Mouse (Mus musculus) adipocyte (in vitro differentiated cells): ENCODE measurements around the gene Il11ra1.
"Not testable (repeated sequence)": the region's sequence is repeated elsewhere in the genome, so short reads cannot be mapped to it uniquely, and the experiment has no call there.

Experiments
- DNase-seq: peaks from one replicate; pipeline ENCODE4 v3.0.0-alpha.2; 2016; ENCODE audit warnings: low spot score

Gene Il11ra1

DNA sequence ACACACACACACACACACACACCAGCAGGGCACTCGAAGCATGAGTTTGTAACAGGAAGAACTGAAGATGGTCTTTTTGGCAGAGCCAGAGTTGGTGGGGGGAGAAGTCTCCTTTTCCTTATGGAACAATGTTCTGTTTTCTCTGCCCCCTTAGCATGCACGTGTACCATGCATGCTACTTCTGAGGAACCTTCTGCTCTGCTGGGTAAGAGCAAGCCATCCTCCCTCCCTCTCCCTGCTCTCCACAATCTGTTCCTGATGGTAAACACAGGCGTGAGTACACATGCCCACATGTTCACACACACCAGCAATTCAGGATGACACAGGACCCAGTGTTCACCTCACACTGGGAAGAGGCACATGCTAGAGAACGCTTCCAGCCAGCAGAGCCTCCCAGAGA, 18.6 kb upstream of the Il11ra1 start:
- no peak for DNase-seq

DNA sequence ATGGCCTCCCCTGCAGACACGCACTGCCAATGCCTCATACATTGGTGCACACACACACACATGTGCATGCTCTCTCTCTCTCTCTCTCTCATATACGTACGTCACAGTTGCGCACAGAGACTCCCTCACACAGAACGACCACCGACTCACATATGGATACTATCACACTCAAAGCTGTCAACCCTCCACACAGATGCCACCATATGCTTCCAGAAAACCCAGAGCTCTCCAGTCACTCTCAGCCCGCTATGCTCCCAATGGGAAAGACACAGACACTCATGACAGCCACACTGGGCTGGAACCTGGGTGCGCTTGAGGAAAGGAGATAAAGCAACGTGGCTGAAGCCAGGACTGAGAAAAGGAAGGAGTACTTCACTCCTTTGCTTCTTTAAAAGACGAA, 17.8 kb upstream of the Il11ra1 start:
- no peak for DNase-seq

GRCm38 (mm10) chr4:41682789-41683188, 17.0 kb upstream of the Il11ra1 start:
- no peak for DNase-seq

- not testable (repeated sequence) for DNase-seq
These were observed 16.5 kb upstream of the Il11ra1 start for GRCm38 (mm10) chr4:41683303-41683702.

DNA sequence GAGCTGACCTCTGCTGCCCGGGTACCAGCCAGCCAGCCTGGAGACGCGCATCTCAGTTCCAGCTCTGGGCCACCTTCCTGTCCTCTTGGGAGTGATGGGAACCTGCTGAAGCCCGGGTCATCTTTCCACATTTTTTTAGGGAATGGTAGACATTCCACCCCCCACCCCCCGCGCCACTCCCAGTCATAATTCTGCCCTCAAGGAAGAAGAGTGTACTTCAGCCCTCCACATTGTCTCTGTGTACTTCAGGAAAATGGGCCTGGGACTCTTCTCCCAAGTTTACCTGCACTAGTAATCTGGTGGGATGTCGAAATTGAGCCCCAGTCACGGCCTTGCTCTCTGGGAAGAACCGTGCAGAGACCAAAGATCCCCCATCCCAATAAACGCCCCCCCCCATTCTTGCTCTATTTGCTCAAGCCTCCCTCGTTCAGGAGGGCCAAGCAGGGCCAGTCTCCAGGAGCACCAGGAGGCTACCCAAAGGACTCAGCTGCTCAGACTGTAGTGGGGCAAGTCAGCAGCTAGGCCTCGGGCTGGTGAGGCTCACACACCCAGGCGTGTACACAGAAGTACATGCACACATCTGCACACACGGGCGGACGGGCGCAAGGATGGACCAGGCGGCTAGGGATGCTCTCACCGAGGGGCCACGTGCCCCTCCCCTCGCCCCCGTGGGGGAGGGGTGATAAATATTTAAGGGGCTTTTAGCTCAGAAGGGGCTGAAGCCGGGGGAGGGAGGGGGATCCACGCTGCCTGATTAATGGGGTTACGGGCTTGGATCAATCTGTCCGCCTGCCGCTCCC, 15.5 kb upstream of the Il11ra1 start:
- not testable (repeated sequence) for DNase-seq

GRCm38 (mm10) chr4:41684931-41685453, 14.8 kb upstream of the Il11ra1 start:
- DNase-seq: not testable (repeated sequence)

DNA sequence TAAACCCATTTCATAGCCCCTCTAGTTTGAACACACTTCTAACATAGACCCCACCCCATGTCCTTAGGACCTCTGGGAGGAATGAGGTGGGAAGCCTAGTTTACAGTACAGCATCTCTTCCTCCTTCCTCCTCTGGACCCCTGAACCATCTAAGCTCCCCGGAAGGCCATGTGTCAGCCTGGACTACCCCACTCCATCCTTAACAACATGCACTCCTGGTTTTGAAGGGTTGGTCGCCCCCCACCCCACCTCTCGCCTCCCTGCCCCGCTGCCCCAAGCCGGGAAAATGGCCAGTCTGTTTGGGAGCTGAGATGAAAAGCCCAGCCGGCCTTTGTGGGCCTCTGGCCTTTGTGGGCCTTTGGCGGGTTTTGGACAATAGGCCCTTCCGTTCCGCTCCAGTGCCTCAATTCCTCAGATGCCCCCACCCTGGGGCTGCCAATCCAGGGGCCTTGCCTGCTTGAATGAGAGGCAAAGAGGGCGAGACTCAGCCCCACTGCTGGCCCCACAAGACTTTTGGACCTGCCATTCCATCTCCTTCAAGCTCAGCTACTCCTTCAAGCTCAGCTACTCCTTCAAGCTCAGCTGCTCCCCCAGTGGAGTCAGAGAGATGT, 13.8 kb upstream of the Il11ra1 start:
- not testable (repeated sequence) for DNase-seq

- DNase-seq: not testable (repeated sequence)
These were observed 11.2 kb upstream of the Il11ra1 start for GRCm38 (mm10) chr4:41688562-41688961.

- DNase-seq: not testable (repeated sequence)
These were observed 9.8 kb upstream of the Il11ra1 start for GRCm38 (mm10) chr4:41690014-41690413.

- DNase-seq: not testable (repeated sequence)
These were observed 6.3 kb upstream of the Il11ra1 start for GRCm38 (mm10) chr4:41693511-41693910.

DNA sequence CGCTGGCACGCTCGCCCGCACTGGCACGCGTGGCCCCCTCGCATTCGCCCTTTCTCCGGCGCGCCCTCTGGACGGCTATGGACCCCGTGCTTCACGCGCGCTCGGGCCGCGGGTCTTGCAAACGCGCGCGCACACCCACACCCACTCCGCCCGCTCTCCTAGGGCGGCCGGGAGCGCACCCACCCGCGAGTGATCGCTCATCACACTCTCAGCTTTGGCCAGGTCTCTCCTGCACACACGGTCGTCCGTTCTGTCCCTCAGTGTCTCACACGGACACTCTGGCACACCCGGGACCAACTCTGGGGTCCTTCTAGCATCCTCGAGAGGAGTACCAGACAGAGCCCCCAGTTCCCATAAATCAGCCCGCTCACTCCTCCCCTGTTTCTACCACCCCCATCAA, 4.0 kb upstream of the Il11ra1 start:
- DNase-seq: not testable (repeated sequence)

- not testable (repeated sequence) for DNase-seq
These were observed 3.3 kb upstream of the Il11ra1 start for GRCm38 (mm10) chr4:41696452-41696851.

DNA sequence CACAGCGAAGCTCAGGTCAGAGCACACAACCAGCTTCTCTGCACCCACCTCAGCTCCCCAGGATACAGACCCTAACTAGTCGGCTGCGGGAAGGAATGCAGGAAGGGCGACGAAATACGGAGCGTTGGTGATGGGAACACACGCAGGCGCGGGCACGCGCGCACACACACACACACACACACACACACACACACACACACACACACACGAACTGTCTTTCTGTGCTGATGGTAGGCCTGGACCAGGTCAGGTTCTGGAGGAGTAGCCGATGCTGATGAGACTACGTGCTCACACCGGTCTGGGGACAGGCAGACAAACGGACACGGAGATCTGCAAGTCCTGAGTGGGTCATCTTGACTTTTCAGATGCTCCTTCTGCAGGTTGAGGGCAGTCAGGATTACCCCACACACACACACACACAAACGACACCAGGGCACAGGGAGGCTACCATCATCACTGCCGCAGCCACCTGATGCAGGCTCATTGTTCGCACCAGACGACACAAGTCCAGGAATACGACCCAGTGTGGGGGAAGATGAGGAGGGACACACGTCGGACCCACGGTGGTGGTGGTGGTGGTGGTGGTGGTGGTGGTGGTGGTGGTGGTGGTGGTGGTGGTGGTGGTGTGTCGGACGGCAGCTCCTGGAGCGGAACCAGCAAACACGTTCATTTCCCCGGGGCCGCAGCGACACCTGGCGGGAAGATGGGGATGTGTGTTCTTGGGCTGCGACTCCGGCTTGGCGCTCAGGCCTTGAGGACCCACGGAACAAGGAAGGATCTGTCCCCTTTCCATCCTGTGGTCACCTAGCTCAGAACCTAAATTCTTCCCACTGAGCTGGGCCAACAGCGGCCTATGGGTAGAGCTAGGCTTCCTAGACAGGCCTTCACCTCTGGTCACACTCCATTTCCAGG, 2.6 kb upstream of the Il11ra1 start, which contains the start of gene Cntfr:
Cntfr (minus strand) TSS at position 160 of the 912 bp plus-strand sequence.
- not testable (repeated sequence) for DNase-seq

- DNase-seq: not testable (repeated sequence)
These were observed 1.3 kb upstream of the Il11ra1 start for GRCm38 (mm10) chr4:41698421-41699016.

DNA sequence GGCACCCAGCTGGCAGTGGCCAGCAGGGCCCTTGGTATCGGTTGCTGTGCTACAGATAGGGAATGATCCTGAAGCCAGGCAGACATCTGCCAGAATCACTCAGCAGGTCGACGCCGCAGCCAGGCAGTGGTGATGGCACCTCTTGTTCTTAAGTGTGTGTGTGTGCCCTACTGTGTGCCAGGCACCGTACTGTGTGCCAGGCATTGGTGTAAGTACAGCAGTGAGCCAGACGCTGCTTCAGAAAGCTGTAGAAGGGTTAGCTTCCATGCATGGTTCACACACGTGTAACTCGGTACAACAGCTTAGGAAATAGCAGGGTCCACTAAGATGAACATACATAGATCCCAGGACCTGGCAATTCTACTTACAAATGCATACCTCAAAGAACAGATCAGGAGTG, 435 bp downstream of the Il11ra1 start:
- DNase-seq: not testable (repeated sequence)

- not testable (repeated sequence) for DNase-seq
These were observed 2.4 kb downstream of the Il11ra1 start for GRCm38 (mm10) chr4:41702226-41702625.

GRCm38 (mm10) chr4:41704651-41705050, 4.9 kb downstream of the Il11ra1 start:
- no peak for DNase-seq

DNA sequence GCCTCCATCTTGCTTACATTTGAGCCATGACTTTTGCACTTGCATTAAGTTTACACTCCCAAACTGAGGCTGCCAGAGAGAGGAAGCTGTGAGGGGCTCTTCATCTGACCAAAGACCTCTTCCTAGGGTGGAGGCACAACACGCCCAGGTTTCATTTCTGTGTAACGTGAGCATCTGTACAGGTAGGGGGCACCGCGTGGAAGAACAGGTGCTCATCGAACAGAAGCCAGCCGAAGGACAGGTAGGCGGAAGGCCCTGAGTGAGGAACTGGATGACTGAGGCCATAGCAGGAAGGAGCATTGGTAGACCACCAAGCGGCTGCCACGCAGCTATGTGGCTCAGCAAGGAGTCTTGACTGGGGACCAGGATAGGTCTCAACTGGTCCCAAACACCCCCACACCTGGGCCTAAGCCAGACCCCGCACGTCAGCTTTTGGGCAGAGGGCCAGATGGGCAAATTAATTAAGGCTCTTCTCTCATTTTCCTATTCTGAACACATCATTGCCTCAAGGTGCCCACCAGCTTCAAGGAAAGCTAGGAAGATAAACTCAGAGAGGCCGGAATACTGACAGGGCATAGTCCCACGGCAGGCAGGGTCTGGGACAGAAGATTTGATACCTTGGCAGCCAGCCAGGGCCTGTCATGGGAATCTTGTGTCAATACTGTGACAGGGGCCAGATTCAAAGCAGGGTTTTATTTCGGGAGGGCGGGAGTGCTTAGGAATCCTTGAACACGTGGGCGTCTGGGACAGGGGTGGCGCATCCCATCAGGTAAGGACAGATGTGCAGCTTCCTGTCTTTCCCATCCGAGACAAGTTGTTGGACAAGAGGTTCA, 6.3 kb downstream of the Il11ra1 start:
- DNase-seq: no peak

DNA sequence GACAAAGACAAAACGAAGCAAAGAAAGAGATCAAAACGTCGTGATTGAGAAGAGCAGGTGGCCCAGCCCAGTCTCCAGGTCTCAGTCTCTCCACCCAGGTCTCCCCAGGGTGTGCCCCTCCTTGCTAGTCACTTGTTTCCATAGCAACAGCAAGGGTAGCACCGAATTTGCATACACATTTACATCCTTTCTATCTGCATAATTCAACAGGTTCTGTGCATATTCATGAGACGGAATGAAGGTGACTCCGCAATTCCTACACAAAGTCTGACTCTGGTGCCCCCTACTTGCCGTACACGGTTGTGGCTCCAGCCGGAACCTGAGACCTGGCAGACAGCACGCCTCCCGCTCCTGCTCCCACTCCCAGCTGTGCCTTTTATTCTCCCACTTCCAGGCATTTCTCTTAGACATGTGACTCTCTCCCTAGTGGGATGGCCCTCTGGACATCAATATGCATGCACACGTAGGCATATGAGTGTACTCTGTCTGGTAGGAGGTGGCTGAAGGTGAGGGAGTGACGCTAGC, 7.3 kb downstream of the Il11ra1 start:
- DNase-seq: no peak

DNA sequence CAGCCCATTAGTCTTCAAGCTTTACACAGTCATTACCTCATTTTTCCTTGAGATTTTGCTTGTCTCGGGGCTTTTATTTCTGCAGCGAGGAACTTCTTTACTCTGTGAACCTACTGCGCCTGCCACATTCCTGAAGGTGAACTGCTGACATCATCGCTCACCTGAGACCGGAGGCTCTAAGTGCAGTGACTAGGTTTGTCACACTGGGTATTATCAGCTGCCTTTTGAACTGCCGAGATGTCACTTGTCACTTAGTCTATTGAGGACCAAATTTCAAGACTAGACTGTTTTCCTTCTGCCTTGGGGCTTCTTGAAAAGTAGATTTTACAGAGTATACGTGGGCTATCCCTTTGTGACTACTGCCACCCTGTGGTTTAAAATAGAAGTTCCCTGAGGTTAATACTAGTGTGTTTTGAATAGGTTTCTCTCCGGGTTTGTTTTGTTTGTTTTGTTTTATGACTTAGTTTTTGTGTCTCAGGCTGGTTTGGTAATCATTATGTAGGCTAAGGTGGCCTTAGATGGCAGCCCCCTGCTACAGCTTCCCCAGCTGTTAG, 8.5 kb downstream of the Il11ra1 start:
- DNase-seq: peak; percentile 76
